Comparison of ENCODE assay signal across 9 mouse cellular contexts in genomic region chr19:40343018-40343417, GRCm38 (mm10).
A peak's percentile ranks its signal among the peaks of the same experiment; 100 is the strongest.
DNase-seq lines count a peak whose midpoint lies in the region; ATAC-seq and TF ChIP-seq lines count a peak whose summit lies in the region.
"Had no signal": no experiment of that assay in that cellular context is flagged by ENCODE, and none has a peak within 500 bp of the region (broad histone marks: within the 10 kb centered on the region; RNA-seq: fewer than 3 reads in every experiment).

No protein-coding gene starts in this region.

- H3K27ac ChIP-seq in heart, embryonic 11.5 days (ENCODE audit: low read depth, low read length) = no peak overlapping the region
- H3K27ac ChIP-seq in limb, embryonic 13.5 days = no peak overlapping the region
- H3K27ac ChIP-seq in midbrain, postnatal 0 days (ENCODE audit: low read depth, low read length) = no peak overlapping the region
- H3K27ac ChIP-seq in spleen, adult 2 months (ENCODE audit: insufficient read depth, low read length) = no peak overlapping the region
- H3K27ac ChIP-seq: stomach, embryonic 15.5 days had no signal

- peaks cover 6% of the 10 kb centered on the region; the same call in 1 of the 2 replicates for H3K36me3 ChIP-seq in heart, embryonic 11.5 days (ENCODE audit: control insufficient read depth, insufficient read depth, low read length)
- H3K36me3 ChIP-seq in limb, embryonic 13.5 days = no peaks in the 10 kb centered on the region
- peaks cover 9% of the 10 kb centered on the region for H3K36me3 ChIP-seq in midbrain, postnatal 0 days (ENCODE audit: insufficient read depth, low read length)
- H3K36me3 ChIP-seq in spleen, adult 2 months (ENCODE audit: control insufficient read depth, insufficient read depth, low read length) = no peaks in the 10 kb centered on the region
- H3K36me3 ChIP-seq: stomach, embryonic 15.5 days had no signal

- no peak for TF ChIP-seq POLR2A in spleen, adult 2 months (IDR thresholded peaks at IDR 0.05; ENCODE audit: low read depth, low read length)

- H3K9me3 ChIP-seq in heart, embryonic 11.5 days (replicated peaks; ENCODE audit: control insufficient read depth, low read length) = no peaks in the 10 kb centered on the region
- H3K9me3 ChIP-seq in limb, embryonic 13.5 days = no peaks in the 10 kb centered on the region
- no peaks in the 10 kb centered on the region for H3K9me3 ChIP-seq in midbrain, postnatal 0 days (ENCODE audit: low read length)
- H3K9me3 ChIP-seq: stomach, embryonic 15.5 days had no signal

- 11% methylated on average over 5 of the region's 5 CpGs for WGBS in heart, embryonic 11.5 days (ENCODE audit: insufficient replicate concordance)
- 8% methylated on average over 5 of the region's 5 CpGs for WGBS in limb, embryonic 13.5 days
- WGBS in midbrain, postnatal 0 days = 9% methylated on average over 5 of the region's 5 CpGs
- WGBS in spleen, adult 2 months = 15% methylated on average over 5 of the region's 5 CpGs

- peak; percentile 96 for DNase-seq in heart, adult 11 months
- peak; percentile 73 to 83 for DNase-seq in cerebellum, postnatal 4 days (ENCODE audit: low spot score in 2 of 2)
- peak; percentile 84 for DNase-seq in gastrocnemius, postnatal 10 days
- peak; percentile 80 for DNase-seq in kidney, adult 9 months
- DNase-seq in midbrain, postnatal 0 days (ENCODE audit: low spot score) = peak; percentile 81
- DNase-seq in spleen, adult 2 months (ENCODE audit: low read depth in 1 of 2, low spot score in 2 of 2) = peak; percentile 48 to 75

- no peak overlapping the region for H3K9ac ChIP-seq in heart, embryonic 11.5 days (ENCODE audit: low read depth, low read length)
- H3K9ac ChIP-seq in limb, embryonic 13.5 days = no peak overlapping the region
- no peak overlapping the region for H3K9ac ChIP-seq in midbrain, postnatal 0 days (replicated peaks; ENCODE audit: low read length, poor library complexity, severe bottlenecking)
- H3K9ac ChIP-seq: stomach, embryonic 15.5 days had no signal

- H3K27me3 ChIP-seq in heart, embryonic 11.5 days (ENCODE audit: control insufficient read depth, insufficient read depth, low read length) = no peaks in the 10 kb centered on the region
- H3K27me3 ChIP-seq in limb, embryonic 13.5 days = no peaks in the 10 kb centered on the region
- no peaks in the 10 kb centered on the region for H3K27me3 ChIP-seq in midbrain, postnatal 0 days (ENCODE audit: insufficient read depth, low read length)
- H3K27me3 ChIP-seq in spleen, adult 2 months (ENCODE audit: control insufficient read depth, insufficient read depth, low read length) = no peaks in the 10 kb centered on the region
- H3K27me3 ChIP-seq: stomach, embryonic 15.5 days had no signal

- TF ChIP-seq CTCF in midbrain, postnatal 0 days (IDR thresholded peaks at IDR 0.05) = peak; percentile 88
- peak; percentile 90; the same call in 1 of the 2 replicates for TF ChIP-seq CTCF in spleen, adult 2 months (IDR thresholded peaks at IDR 0.05; ENCODE audit: extremely low read depth, insufficient read depth, insufficient read length, insufficient replicate concordance)

- H3K4me1 ChIP-seq in heart, embryonic 11.5 days (ENCODE audit: control insufficient read depth, insufficient read depth, low read length) = 0 out of 2 replicates have a peak, but pooled peaks cover 3% of the 10 kb centered on the region
- H3K4me1 ChIP-seq in limb, embryonic 13.5 days = peaks cover 5% of the 10 kb centered on the region
- no peaks in the 10 kb centered on the region for H3K4me1 ChIP-seq in midbrain, postnatal 0 days (ENCODE audit: insufficient read depth, low read length)
- H3K4me1 ChIP-seq in spleen, adult 2 months (ENCODE audit: control insufficient read depth, insufficient read depth, insufficient read length) = no peaks in the 10 kb centered on the region

- no peak overlapping the region for H3K4me2 ChIP-seq in heart, embryonic 11.5 days
- no peak overlapping the region for H3K4me2 ChIP-seq in limb, embryonic 13.5 days (replicated peaks)
- no peak overlapping the region for H3K4me2 ChIP-seq in midbrain, postnatal 0 days (ENCODE audit: low read depth, low read length, poor library complexity, severe bottlenecking)
- H3K4me2 ChIP-seq: stomach, embryonic 15.5 days had no signal

- ATAC-seq in heart, embryonic 11.5 days (replicated peaks; ENCODE audit: insufficient number of reproducible peaks, low FRiP score, low TSS enrichment) = no peak
- ATAC-seq in limb, embryonic 13.5 days (ENCODE audit: low FRiP score, low read depth) = peak; percentile 51; the same call in 1 of the 2 replicates
- ATAC-seq in midbrain, postnatal 0 days (ENCODE audit: low FRiP score) = peak; percentile 55; the same call in 1 of the 2 replicates

- no peak overlapping the region for H3K4me3 ChIP-seq in heart, embryonic 11.5 days (ENCODE audit: low read depth, low read length)
- no peak overlapping the region for H3K4me3 ChIP-seq in limb, embryonic 13.5 days
- H3K4me3 ChIP-seq in midbrain, postnatal 0 days (ENCODE audit: low read depth, low read length) = no peak overlapping the region
- H3K4me3 ChIP-seq in spleen, adult 2 months (ENCODE audit: extremely low read depth, insufficient read depth, insufficient read length) = no peak overlapping the region
- H3K4me3 ChIP-seq: stomach, embryonic 15.5 days had no signal
